Mouse (Mus musculus): ENCODE results near the gene Stk35. TPM values are rescaled to one million over a fixed set of nuclear protein-coding genes. Genes with fewer than 3 reads are reported as not detected.

The Stk35 gene
- total and polyA plus RNA-seq, 3 experiments = 10.9 to 18.4 (median 11.2) TPM

DNA sequence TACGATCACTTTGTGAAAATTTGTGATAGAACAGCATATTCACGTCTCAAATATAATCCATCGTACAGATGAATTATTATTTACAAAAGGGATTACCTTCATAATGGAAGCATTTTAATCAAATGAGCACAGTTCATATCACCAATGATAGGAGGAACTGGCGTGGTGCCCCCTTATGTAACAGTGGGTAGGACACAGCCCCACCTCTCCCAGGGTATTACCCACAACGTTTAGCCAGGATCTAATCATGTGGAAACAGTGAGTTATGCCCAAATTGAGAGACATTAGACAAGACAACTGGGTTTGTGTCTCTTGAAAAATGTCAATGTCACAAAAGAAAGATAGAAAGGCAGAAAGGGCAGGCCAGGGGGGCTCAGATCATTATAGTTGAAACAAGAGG lies 62.9 kb downstream of the Stk35 start:
- TF ChIP-seq CTCF (IDR thresholded peaks at IDR 0.05) = no peak
- H3K4me1 ChIP-seq (ENCODE audit: control insufficient read depth, insufficient read depth, low read length) = peaks cover 1% of the 10 kb centered on the region
- no peak overlapping the region for H3K27ac ChIP-seq
- no peak overlapping the region for H3K4me3 ChIP-seq
- H3K79me2 ChIP-seq (replicated peaks; ENCODE audit: control insufficient read depth, insufficient read depth, low read length) = no peaks in the 10 kb centered on the region
- no peak for DNase-seq
- no peak overlapping the region for H3K9ac ChIP-seq (ENCODE audit: low read depth, low read length)
- no peaks in the 10 kb centered on the region for H3K36me3 ChIP-seq (ENCODE audit: control insufficient read depth, insufficient read depth, low read length)
- intact Hi-C loops (cut with DNase I) = no loop called here
- H3K27me3 ChIP-seq (ENCODE audit: control insufficient read depth, insufficient read depth, low read length) = no peaks in the 10 kb centered on the region
- 76% methylated on average over 5 of the region's 5 CpGs for WGBS

DNA sequence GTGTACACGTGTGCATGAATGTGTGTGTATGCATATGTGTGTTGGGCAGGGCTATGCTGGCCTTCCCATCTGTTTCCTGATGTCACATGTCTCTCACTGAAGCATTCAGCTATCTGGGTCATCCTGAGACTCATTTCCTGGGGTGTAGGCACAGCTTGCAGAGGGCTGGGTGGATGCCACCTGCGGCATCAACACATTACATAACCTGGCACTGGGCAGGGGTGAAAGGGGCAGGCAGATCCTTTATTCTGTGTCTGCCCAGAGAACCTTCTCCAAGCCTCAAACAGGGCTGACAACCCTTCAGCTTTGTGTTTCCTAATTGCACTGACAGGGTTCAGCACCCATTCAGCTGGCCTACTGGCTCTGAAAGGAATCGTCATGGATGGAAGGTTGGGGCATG lies 64.6 kb downstream of the Stk35 start:
- no peaks in the 10 kb centered on the region for H3K79me2 ChIP-seq (replicated peaks; ENCODE audit: control insufficient read depth, insufficient read depth, low read length)
- H3K27me3 ChIP-seq (ENCODE audit: control insufficient read depth, insufficient read depth, low read length) = no peaks in the 10 kb centered on the region
- TF ChIP-seq POLR2A (IDR thresholded peaks at IDR 0.05; ENCODE audit: insufficient read depth, low read depth, low read length) (no peak), EP300 (IDR thresholded peaks at IDR 0.05; ENCODE audit: insufficient read depth, low read depth, low read length) (no peak)
- no peak overlapping the region for H3K27ac ChIP-seq
- WGBS = 50% methylated on average over 3 of the region's 3 CpGs
- H3K4me3 ChIP-seq = no peak overlapping the region
- no peak overlapping the region for H3K9ac ChIP-seq (ENCODE audit: low read depth, low read length)
- peaks cover 1% of the 10 kb centered on the region for H3K4me1 ChIP-seq (ENCODE audit: control insufficient read depth, insufficient read depth, low read length)
- intact Hi-C loops (cut with DNase I) = no loop called here
- no peaks in the 10 kb centered on the region for H3K36me3 ChIP-seq (ENCODE audit: control insufficient read depth, insufficient read depth, low read length)
- no peak for DNase-seq

DNA sequence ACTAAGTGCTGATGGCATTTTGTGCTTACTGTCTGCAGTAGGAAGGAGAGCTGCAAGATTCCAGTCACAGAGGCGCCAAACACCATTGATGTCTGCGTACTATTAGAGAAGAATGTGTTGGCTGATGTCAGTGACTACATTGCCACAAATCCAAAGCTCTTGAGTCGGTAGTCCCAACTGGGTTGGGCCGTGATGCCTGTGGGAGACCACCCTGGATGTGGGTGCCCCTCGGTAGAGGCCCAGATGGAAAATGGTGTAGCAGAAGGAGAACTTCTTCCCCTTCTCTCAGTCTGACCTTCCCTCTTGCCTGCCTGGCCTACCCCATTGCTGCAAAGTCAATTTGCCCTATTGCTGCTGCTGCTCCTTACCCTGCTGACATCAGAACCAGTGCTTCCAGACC lies 68.8 kb downstream of the Stk35 start:
- WGBS = 92% methylated on average over 5 of the region's 5 CpGs
- Histone ChIP-seq H3K9ac (ENCODE audit: low read depth, low read length) (no peak overlapping the region), H3K4me3 (no peak overlapping the region), H3K4me1 (ENCODE audit: control insufficient read depth, insufficient read depth, low read length) (peaks cover 1% of the 10 kb centered on the region), H3K36me3 (ENCODE audit: control insufficient read depth, insufficient read depth, low read length) (no peaks in the 10 kb centered on the region), H3K79me2 (replicated peaks; ENCODE audit: control insufficient read depth, insufficient read depth, low read length) (no peaks in the 10 kb centered on the region), H3K27ac (no peak overlapping the region), H3K27me3 (ENCODE audit: control insufficient read depth, insufficient read depth, low read length) (no peaks in the 10 kb centered on the region)
- no peak for DNase-seq
- TF ChIP-seq POLR2A (IDR thresholded peaks at IDR 0.05; ENCODE audit: insufficient read depth, low read depth, low read length) (no peak), EP300 (IDR thresholded peaks at IDR 0.05; ENCODE audit: insufficient read depth, low read depth, low read length) (no peak), CTCF (IDR thresholded peaks at IDR 0.05) (no peak)
- intact Hi-C loops (cut with DNase I) = no loop called here

DNA sequence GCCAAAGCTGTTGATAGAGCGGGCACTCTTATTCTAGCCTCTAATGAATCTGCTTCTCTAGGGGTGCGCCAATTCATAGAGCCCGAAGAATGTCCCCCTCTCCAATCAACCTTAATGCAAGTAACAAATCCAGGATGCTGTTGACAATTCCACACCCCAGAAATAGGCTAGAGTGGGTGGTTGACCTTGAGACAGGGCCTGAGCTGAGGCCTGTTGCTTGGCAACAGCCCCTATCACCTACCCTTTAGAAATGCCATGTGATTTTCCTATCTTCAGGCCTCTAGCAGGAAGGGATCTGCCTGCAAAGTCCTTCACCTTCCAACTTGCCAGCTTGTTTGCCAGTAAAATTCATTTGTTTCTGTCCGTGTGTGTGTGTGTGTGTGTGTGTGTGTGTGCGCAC lies 70.9 kb downstream of the Stk35 start:
- Histone ChIP-seq H3K9ac (ENCODE audit: low read depth, low read length) (no peak overlapping the region), H3K27ac (no peak overlapping the region), H3K4me1 (ENCODE audit: control insufficient read depth, insufficient read depth, low read length) (no peaks in the 10 kb centered on the region), H3K79me2 (replicated peaks; ENCODE audit: control insufficient read depth, insufficient read depth, low read length) (no peaks in the 10 kb centered on the region), H3K36me3 (ENCODE audit: control insufficient read depth, insufficient read depth, low read length) (no peaks in the 10 kb centered on the region), H3K27me3 (ENCODE audit: control insufficient read depth, insufficient read depth, low read length) (no peaks in the 10 kb centered on the region), H3K4me3 (no peak overlapping the region)
- DNase-seq = no peak
- no peak for TF ChIP-seq CTCF (IDR thresholded peaks at IDR 0.05)
- no peak for TF ChIP-seq POLR2A (IDR thresholded peaks at IDR 0.05; ENCODE audit: insufficient read depth, low read depth, low read length)
- no peak for TF ChIP-seq EP300 (IDR thresholded peaks at IDR 0.05; ENCODE audit: insufficient read depth, low read depth, low read length)
- 72% methylated on average over 5 of the region's 5 CpGs for WGBS
- intact Hi-C loops (cut with DNase I) = loop anchor here (5.0 kb wide), 2 partner anchors 144 to 369 kb away; no protein-coding TSS in a partner anchor

DNA sequence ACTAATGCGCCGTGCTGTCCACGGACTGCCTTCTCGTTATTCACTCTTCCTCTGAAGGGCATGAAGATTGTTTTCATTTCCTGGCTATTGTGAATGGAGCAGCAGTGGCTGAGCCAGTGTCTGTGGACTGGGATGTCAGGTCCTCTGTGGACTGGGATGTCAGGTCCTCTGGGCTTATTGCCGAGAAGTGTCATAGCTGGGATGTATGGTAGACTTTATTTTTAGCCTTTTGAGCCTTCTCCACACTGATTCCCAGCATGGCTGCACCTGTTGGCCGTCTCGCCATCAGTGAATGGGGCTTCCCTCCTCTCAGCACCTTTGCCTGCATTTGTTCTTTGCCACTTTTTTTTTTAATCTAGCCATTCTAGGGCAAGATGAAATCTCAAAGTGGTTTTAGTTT lies 71.8 kb downstream of the Stk35 start:
- H3K79me2 ChIP-seq (replicated peaks; ENCODE audit: control insufficient read depth, insufficient read depth, low read length) = no peaks in the 10 kb centered on the region
- TF ChIP-seq EP300 (IDR thresholded peaks at IDR 0.05; ENCODE audit: insufficient read depth, low read depth, low read length) (no peak), POLR2A (IDR thresholded peaks at IDR 0.05; ENCODE audit: insufficient read depth, low read depth, low read length) (no peak), CTCF (IDR thresholded peaks at IDR 0.05) (no peak)
- H3K4me3 ChIP-seq = no peak overlapping the region
- H3K27ac ChIP-seq = no peak overlapping the region
- intact Hi-C loops (cut with DNase I) = loop anchor here (5.0 kb wide), 2 partner anchors 145 to 370 kb away; no protein-coding TSS in a partner anchor
- no peaks in the 10 kb centered on the region for H3K36me3 ChIP-seq (ENCODE audit: control insufficient read depth, insufficient read depth, low read length)
- H3K4me1 ChIP-seq (ENCODE audit: control insufficient read depth, insufficient read depth, low read length) = no peaks in the 10 kb centered on the region
- H3K9ac ChIP-seq (ENCODE audit: low read depth, low read length) = no peak overlapping the region
- 37% methylated on average over 7 of the region's 7 CpGs for WGBS
- H3K27me3 ChIP-seq (ENCODE audit: control insufficient read depth, insufficient read depth, low read length) = no peaks in the 10 kb centered on the region
- DNase-seq = no peak

DNA sequence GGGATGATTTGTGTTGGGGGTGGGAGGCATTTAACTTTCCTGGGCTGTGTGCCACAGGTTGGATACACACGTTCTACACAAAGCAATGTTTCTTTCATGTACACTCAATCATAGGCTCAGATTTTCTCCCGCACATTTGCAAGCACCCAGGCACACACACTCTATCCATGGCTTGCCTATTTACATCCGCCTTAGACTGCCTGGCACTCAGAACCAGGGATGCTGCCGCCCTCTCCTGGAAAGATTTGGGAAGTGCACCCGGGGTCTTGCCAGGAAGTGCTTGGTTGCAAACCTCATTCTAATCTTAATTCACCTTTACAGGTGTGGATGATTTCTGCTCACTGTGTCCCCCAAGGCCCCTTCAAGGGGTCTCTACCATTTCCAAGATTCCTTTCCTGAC lies 73.2 kb downstream of the Stk35 start:
- Histone ChIP-seq H3K36me3 (ENCODE audit: control insufficient read depth, insufficient read depth, low read length) (no peaks in the 10 kb centered on the region), H3K4me3 (no peak overlapping the region), H3K79me2 (replicated peaks; ENCODE audit: control insufficient read depth, insufficient read depth, low read length) (no peaks in the 10 kb centered on the region), H3K4me1 (ENCODE audit: control insufficient read depth, insufficient read depth, low read length) (no peaks in the 10 kb centered on the region), H3K27me3 (ENCODE audit: control insufficient read depth, insufficient read depth, low read length) (no peaks in the 10 kb centered on the region), H3K27ac (no peak overlapping the region), H3K9ac (ENCODE audit: low read depth, low read length) (no peak overlapping the region)
- DNase-seq = peak; percentile 66 to 86
- intact Hi-C loops (cut with DNase I) = loop anchor here (1.0 to 5.0 kb wide), 4 partner anchors 73 to 371 kb away; partner anchors contain the start of gene Stk35
- 4% methylated on average over 5 of the region's 5 CpGs for WGBS
- TF ChIP-seq EP300 (IDR thresholded peaks at IDR 0.05; ENCODE audit: insufficient read depth, low read depth, low read length) (peak; percentile 90; the same call in 1 of the 2 replicates), CTCF (IDR thresholded peaks at IDR 0.05) (peak; percentile 94), POLR2A (IDR thresholded peaks at IDR 0.05; ENCODE audit: insufficient read depth, low read depth, low read length) (no peak)
